8 mouse cellular contexts compared by ENCODE assay signal in the genomic region with DNA sequence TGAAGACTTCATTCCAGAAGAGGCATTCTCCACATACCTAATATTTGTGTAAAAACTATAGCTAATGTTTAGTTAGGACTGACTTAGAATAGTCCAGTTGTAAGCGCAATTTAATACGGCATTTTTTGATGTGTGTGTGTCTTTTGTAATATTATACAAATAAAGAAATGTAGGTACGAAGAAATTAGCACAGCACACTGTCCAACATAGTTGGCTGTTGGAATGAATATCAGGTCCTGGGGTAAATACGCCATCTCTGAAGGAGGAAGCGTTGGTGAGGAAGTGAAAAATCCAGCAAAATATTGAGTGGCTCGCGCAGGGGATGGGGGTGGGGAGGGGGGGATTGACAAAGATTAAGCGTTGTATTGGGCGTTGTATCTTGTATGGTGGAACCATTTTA. TPM values are rescaled to one million over a fixed set of nuclear protein-coding genes. Genes with fewer than 3 reads are reported as not detected.
A peak's percentile ranks its signal among the peaks of the same experiment; 100 is the strongest.
DNase-seq lines count a peak whose midpoint lies in the region; ATAC-seq lines count a peak whose summit lies in the region.

No protein-coding gene starts in this region.

- H3K4me3 ChIP-seq in neural tube, embryonic 11.5 days (ENCODE audit: low read depth, low read length), result no peak overlapping the region
- peak overlapping the region; percentile 92 for H3K4me3 ChIP-seq in forebrain, embryonic 14.5 days (ENCODE audit: low read depth, low read length)
- peak overlapping the region; percentile 88 for H3K4me3 ChIP-seq in liver, embryonic 11.5 days (ENCODE audit: low read depth, low read length)
- H3K4me3 ChIP-seq in stomach, embryonic 14.5 days (ENCODE audit: low read depth, low read length), result peak overlapping the region; percentile 80

- no peak overlapping the region for H3K9ac ChIP-seq in neural tube, embryonic 11.5 days (ENCODE audit: low read length)
- H3K9ac ChIP-seq in forebrain, embryonic 14.5 days (ENCODE audit: low read length), result no peak overlapping the region
- H3K9ac ChIP-seq in liver, embryonic 11.5 days (ENCODE audit: low read depth, low read length), result peak overlapping the region; percentile 15; the same call in 1 of the 2 replicates
- no peak overlapping the region for H3K9ac ChIP-seq in stomach, embryonic 14.5 days (replicated peaks; ENCODE audit: low read depth, low read length)

- no peak for ATAC-seq in neural tube, embryonic 11.5 days (ENCODE audit: insufficient read depth, low FRiP score, low TSS enrichment)
- no peak for ATAC-seq in forebrain, embryonic 14.5 days
- no peak for ATAC-seq in liver, embryonic 11.5 days (replicated peaks; ENCODE audit: low FRiP score)
- ATAC-seq in stomach, embryonic 14.5 days (ENCODE audit: insufficient number of reproducible peaks, insufficient read depth, low FRiP score, low read depth), result no peak

- H3K4me1 ChIP-seq in neural tube, embryonic 11.5 days (ENCODE audit: control insufficient read depth, insufficient read depth, low read length), result no peaks in the 10 kb centered on the region
- H3K4me1 ChIP-seq in forebrain, embryonic 14.5 days (ENCODE audit: control insufficient read depth, insufficient read depth, low read length), result 0 out of 2 replicates have a peak, but pooled peaks cover 6% of the 10 kb centered on the region
- H3K4me1 ChIP-seq in liver, embryonic 11.5 days (replicated peaks; ENCODE audit: control insufficient read depth, insufficient read depth, low read length), result no peaks in the 10 kb centered on the region
- H3K4me1 ChIP-seq in stomach, embryonic 14.5 days (ENCODE audit: control insufficient read depth, insufficient read depth, low read length), result 0 out of 2 replicates have a peak, but pooled peaks cover 7% of the 10 kb centered on the region

- H3K4me2 ChIP-seq in neural tube, embryonic 11.5 days (ENCODE audit: low read depth), result peak overlapping the region; percentile 29
- H3K4me2 ChIP-seq in forebrain, embryonic 14.5 days (ENCODE audit: low read length), result peak overlapping the region; percentile 40
- H3K4me2 ChIP-seq in liver, embryonic 11.5 days, result peak overlapping the region; percentile 44
- peak overlapping the region; percentile 39 for H3K4me2 ChIP-seq in stomach, embryonic 14.5 days (replicated peaks; ENCODE audit: low read depth, low read length)

- no peaks in the 10 kb centered on the region for H3K9me3 ChIP-seq in neural tube, embryonic 11.5 days (ENCODE audit: control insufficient read depth, low read length)
- H3K9me3 ChIP-seq in forebrain, embryonic 14.5 days (replicated peaks; ENCODE audit: control insufficient read depth, low read length), result no peaks in the 10 kb centered on the region
- no peaks in the 10 kb centered on the region for H3K9me3 ChIP-seq in liver, embryonic 11.5 days (ENCODE audit: control insufficient read depth, low read length)
- no peaks in the 10 kb centered on the region for H3K9me3 ChIP-seq in stomach, embryonic 14.5 days (ENCODE audit: control insufficient read depth, low read depth, low read length)

- H3K36me3 ChIP-seq in neural tube, embryonic 11.5 days (ENCODE audit: control insufficient read depth, insufficient read depth, low read length), result no peaks in the 10 kb centered on the region
- H3K36me3 ChIP-seq in forebrain, embryonic 14.5 days (ENCODE audit: control insufficient read depth, insufficient read depth, low read length), result no peaks in the 10 kb centered on the region
- H3K36me3 ChIP-seq in liver, embryonic 11.5 days (ENCODE audit: control insufficient read depth, insufficient read depth, low read length), result no peaks in the 10 kb centered on the region
- H3K36me3 ChIP-seq in stomach, embryonic 14.5 days (ENCODE audit: control insufficient read depth, insufficient read depth, low read length), result no peaks in the 10 kb centered on the region

- DNase-seq in neural tube, embryonic 11.5 days (ENCODE audit: low spot score), result no peak
- DNase-seq in neural tube, embryonic 10.5 days (ENCODE audit: extremely low spot score, low spot score), result no peak
- no peak for DNase-seq in forebrain, embryonic 14.5 days (ENCODE audit: low spot score)
- DNase-seq in liver, embryonic 11.5 days (ENCODE audit: low spot score), result no peak
- no peak for DNase-seq in cerebellum, adult 9-11 months
- no peak for DNase-seq in embryo, embryonic 11 days
- DNase-seq in kidney, postnatal 25 days, result no peak

- no peak overlapping the region for H3K27ac ChIP-seq in neural tube, embryonic 11.5 days (ENCODE audit: low read depth, low read length)
- H3K27ac ChIP-seq in forebrain, embryonic 14.5 days (ENCODE audit: low read depth, low read length), result no peak overlapping the region
- no peak overlapping the region for H3K27ac ChIP-seq in liver, embryonic 11.5 days (ENCODE audit: low read depth, low read length)
- no peak overlapping the region for H3K27ac ChIP-seq in stomach, embryonic 14.5 days (ENCODE audit: low read length)

- H3K27me3 ChIP-seq in neural tube, embryonic 11.5 days (ENCODE audit: control insufficient read depth, insufficient read depth, low read length), result no peaks in the 10 kb centered on the region
- no peaks in the 10 kb centered on the region for H3K27me3 ChIP-seq in forebrain, embryonic 14.5 days (replicated peaks; ENCODE audit: control insufficient read depth, insufficient read depth, low read length)
- H3K27me3 ChIP-seq in liver, embryonic 11.5 days (replicated peaks; ENCODE audit: control insufficient read depth, insufficient read depth, low read length), result no peaks in the 10 kb centered on the region
- no peaks in the 10 kb centered on the region for H3K27me3 ChIP-seq in stomach, embryonic 14.5 days (ENCODE audit: control insufficient read depth, insufficient read depth, low read length)

- 60% methylated on average over 9 of the region's 9 CpGs for WGBS in neural tube, embryonic 11.5 days
- WGBS in forebrain, embryonic 14.5 days, result 62% methylated on average over 9 of the region's 9 CpGs
- WGBS in liver, embryonic 11.5 days, result 42% methylated on average over 9 of the region's 9 CpGs
- 46% methylated on average over 9 of the region's 9 CpGs for WGBS in stomach, embryonic 14.5 days

RNA-seq across cellular contexts. Expression of a gene that starts 0.5 kb away (rescaled TPM):
- 14.1 and 19.4 TPM in 2 replicates for polyA plus RNA-seq in neural tube, embryonic 11.5 days (2014; fragmentation: Nextera tagmentation; extraction: Ambion mirVana)
- polyA plus RNA-seq in forebrain, embryonic 14.5 days (2014; fragmentation: Nextera tagmentation; extraction: Ambion mirVana), result 13.1 and 15.7 TPM in 2 replicates
- 21.4 and 23.4 TPM in 2 replicates for polyA plus RNA-seq in liver, embryonic 11.5 days (2014; fragmentation: Nextera tagmentation; extraction: Ambion mirVana)
- 15.5 and 18.2 TPM in 2 replicates for polyA plus RNA-seq in stomach, embryonic 14.5 days (2014; fragmentation: Nextera tagmentation; extraction: Ambion mirVana)

RNA-seq across cellular contexts. Expression of a gene that starts 17.2 kb away (rescaled TPM):
- 43.8 and 44.1 TPM in 2 replicates for polyA plus RNA-seq in neural tube, embryonic 11.5 days (2014; fragmentation: Nextera tagmentation; extraction: Ambion mirVana)
- polyA plus RNA-seq in forebrain, embryonic 14.5 days (2014; fragmentation: Nextera tagmentation; extraction: Ambion mirVana), result 37.3 and 38.1 TPM in 2 replicates
- 46.9 and 48.8 TPM in 2 replicates for polyA plus RNA-seq in liver, embryonic 11.5 days (2014; fragmentation: Nextera tagmentation; extraction: Ambion mirVana)
- 29.0 and 32.6 TPM in 2 replicates for polyA plus RNA-seq in stomach, embryonic 14.5 days (2014; fragmentation: Nextera tagmentation; extraction: Ambion mirVana)

RNA-seq across cellular contexts. Expression of a gene that starts 45.5 kb away (rescaled TPM):
- polyA plus RNA-seq in neural tube, embryonic 11.5 days (2014; fragmentation: Nextera tagmentation; extraction: Ambion mirVana), result 11.1 and 12.0 TPM in 2 replicates
- polyA plus RNA-seq in forebrain, embryonic 14.5 days (2014; fragmentation: Nextera tagmentation; extraction: Ambion mirVana), result 14.4 and 20.3 TPM in 2 replicates
- 10.4 TPM in 2 replicates for polyA plus RNA-seq in liver, embryonic 11.5 days (2014; fragmentation: Nextera tagmentation; extraction: Ambion mirVana)
- polyA plus RNA-seq in stomach, embryonic 14.5 days (2014; fragmentation: Nextera tagmentation; extraction: Ambion mirVana), result 40.2 and 40.9 TPM in 2 replicates
